Mouse (Mus musculus): ENCODE measurements at regions not wholly inside any gene's neighbourhood (a gene's known extent, or its start where the extent isn't known, plus 50 kb on each side); places are given as distances from the start of the nearest gene placed in this dataset.
"Not testable (repeated sequence)": the region's sequence is repeated elsewhere in the genome, so short reads cannot be mapped to it uniquely, and the experiment has no call there.

DNA sequence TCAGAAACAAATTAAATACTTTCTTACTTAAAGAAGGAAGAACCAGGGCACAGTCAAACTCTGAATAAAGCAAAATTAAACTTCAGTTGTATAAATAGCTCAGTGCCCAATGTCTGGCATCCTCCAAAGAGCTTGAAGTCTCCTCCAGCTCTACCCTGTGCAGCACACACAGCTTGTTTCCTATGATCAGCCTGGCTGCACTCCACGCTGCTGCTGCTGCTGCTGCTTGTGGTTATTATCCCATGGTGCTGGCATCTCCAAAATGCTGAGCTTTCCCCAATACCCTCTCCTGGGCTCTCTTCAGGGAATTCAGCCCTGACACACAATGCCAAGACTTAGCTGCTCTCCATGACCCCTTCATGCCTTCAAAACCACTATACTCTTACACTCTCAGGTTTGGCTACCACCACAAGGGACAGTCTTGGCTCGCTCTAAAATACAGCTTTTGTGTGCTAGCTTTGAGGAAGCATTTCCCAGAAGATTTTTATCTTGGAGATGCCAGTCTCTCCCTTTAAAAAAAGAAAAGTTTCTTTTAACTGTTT, 121.0 kb downstream of the Rab10 start:
- WGBS: 79% methylated on average over 2 of the region's 2 CpGs
- not testable (repeated sequence) for H3K36me3 ChIP-seq (ENCODE audit: control insufficient read depth, insufficient read depth, low read length); DNase-seq (ENCODE audit: extremely low read depth, low read depth, low spot score)

DNA sequence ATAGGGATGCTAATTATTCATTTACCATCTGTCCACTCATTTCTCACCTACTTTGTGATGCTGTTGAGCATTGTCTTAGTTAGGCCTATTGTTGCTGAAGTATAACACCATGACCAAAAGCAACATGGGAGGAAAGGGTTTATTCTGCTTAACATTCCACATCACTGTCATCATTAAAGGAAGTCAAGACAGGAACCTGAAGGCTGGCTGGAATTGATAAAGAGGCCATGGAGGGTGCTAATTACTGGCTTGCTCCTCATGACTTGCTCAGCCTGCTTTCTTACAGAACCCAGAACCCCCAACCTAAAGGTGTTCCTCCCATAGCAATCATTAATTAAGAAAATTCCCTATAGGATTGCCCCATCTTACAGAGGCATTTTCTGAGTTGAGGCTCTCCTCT, 121.6 kb downstream of the Rab10 start:
- Histone ChIP-seq H3K79me2 (ENCODE audit: control insufficient read depth, insufficient read depth, low read length) (no peaks in the 10 kb centered on the region), H3K4me1 (ENCODE audit: control insufficient read depth, insufficient read depth, low read length) (no peaks in the 10 kb centered on the region), H3K4me3 (ENCODE audit: insufficient read depth, low read depth, low read length) (no peak overlapping the region), H3K27ac (replicated peaks; ENCODE audit: insufficient read depth, low read depth, low read length) (no peak overlapping the region), H3K9ac (ENCODE audit: low read depth, low read length) (no peak overlapping the region), H3K36me3 (ENCODE audit: control insufficient read depth, insufficient read depth, low read length) (no peaks in the 10 kb centered on the region), H3K27me3 (ENCODE audit: control insufficient read depth, insufficient read depth, low read length) (no peaks in the 10 kb centered on the region)
- DNase-seq (ENCODE audit: extremely low read depth, low read depth, low spot score): no peak
- TF ChIP-seq CTCF (IDR thresholded peaks at IDR 0.05; ENCODE audit: low read depth, low read length): no peak

More for the DNA sequence above, 121.0 kb downstream of the Rab10 start:
- H3K79me2 ChIP-seq (ENCODE audit: control insufficient read depth, insufficient read depth, low read length); H3K27ac ChIP-seq (replicated peaks; ENCODE audit: insufficient read depth, low read depth, low read length); H3K4me1 ChIP-seq (ENCODE audit: control insufficient read depth, insufficient read depth, low read length); H3K27me3 ChIP-seq (ENCODE audit: control insufficient read depth, insufficient read depth, low read length); H3K4me3 ChIP-seq (ENCODE audit: insufficient read depth, low read depth, low read length); H3K9ac ChIP-seq (ENCODE audit: low read depth, low read length): not testable (repeated sequence)

DNA sequence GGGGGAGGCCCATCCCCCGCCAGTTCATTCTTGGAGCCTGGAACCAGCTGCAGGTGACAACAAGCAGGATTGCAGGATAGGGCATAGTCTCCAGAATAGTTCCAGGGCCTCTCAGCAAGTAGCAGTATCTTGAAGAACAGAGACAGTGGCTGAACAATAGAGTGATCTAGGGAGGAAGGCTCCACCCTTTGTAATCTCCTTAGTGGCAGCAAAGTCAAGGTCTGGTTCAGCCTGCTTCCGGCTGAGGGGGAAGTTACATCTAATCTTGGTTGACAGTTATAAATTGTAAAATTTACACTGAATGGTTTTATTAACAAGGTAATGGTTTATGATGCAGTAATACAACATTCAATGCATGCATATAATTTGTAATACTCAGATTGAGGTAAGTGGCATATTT, 136.4 kb downstream of the Rab10 start:
- no peaks in the 10 kb centered on the region for H3K36me3 ChIP-seq (ENCODE audit: control insufficient read depth, insufficient read depth, low read length)
- H3K27ac ChIP-seq (replicated peaks; ENCODE audit: insufficient read depth, low read depth, low read length): no peak overlapping the region
- no peak overlapping the region for H3K4me3 ChIP-seq (ENCODE audit: insufficient read depth, low read depth, low read length)
- no peak overlapping the region for H3K9ac ChIP-seq (ENCODE audit: low read depth, low read length)
- TF ChIP-seq CTCF (IDR thresholded peaks at IDR 0.05; ENCODE audit: low read depth, low read length): no peak
- TF ChIP-seq POLR2A (IDR thresholded peaks at IDR 0.05; ENCODE audit: extremely low read depth, insufficient read depth, low read length): no peak
- no peak for DNase-seq (ENCODE audit: extremely low read depth, low read depth, low spot score)
- 76% methylated on average over 2 of the region's 2 CpGs for WGBS
- H3K79me2 ChIP-seq (ENCODE audit: control insufficient read depth, insufficient read depth, low read length): no peaks in the 10 kb centered on the region
- H3K27me3 ChIP-seq (ENCODE audit: control insufficient read depth, insufficient read depth, low read length): no peaks in the 10 kb centered on the region
- no peaks in the 10 kb centered on the region for H3K4me1 ChIP-seq (ENCODE audit: control insufficient read depth, insufficient read depth, low read length)

DNA sequence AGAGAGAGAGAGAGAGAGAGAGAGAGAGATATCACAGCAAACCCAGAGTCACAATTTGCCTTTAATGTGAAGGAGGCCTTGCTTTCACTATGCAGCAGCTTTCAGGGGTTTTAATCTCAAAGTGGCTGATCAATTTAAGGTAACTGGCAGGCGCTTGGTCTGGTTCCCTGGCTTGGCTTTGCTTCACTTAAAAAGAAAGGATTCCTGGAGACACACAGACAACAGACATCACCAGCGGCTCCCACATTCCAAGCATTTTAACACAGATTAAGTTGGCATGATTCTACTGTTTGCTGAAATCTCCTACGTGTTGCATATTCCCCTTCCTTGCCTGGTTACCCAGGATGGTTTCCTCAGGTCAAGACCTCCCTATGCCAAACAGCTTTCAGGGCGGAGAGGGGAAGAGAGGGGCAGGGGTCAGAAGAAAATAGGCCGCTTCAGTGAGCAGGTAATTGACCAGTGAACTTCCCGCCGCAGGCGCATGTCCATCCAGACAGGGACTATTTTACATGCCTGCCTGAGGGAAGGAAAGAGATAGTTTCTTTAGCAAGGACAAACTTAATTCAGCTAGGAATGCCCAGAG, 140.0 kb downstream of the Rab10 start:
- H3K4me1 ChIP-seq (ENCODE audit: control insufficient read depth, insufficient read depth, low read length); DNase-seq (ENCODE audit: extremely low read depth, low read depth, low spot score); H3K4me3 ChIP-seq (ENCODE audit: insufficient read depth, low read depth, low read length); H3K27me3 ChIP-seq (ENCODE audit: control insufficient read depth, insufficient read depth, low read length); H3K27ac ChIP-seq (replicated peaks; ENCODE audit: insufficient read depth, low read depth, low read length); H3K9ac ChIP-seq (ENCODE audit: low read depth, low read length); H3K79me2 ChIP-seq (ENCODE audit: control insufficient read depth, insufficient read depth, low read length); H3K36me3 ChIP-seq (ENCODE audit: control insufficient read depth, insufficient read depth, low read length): not testable (repeated sequence)
- 61% methylated on average over 8 of the region's 8 CpGs for WGBS

DNA sequence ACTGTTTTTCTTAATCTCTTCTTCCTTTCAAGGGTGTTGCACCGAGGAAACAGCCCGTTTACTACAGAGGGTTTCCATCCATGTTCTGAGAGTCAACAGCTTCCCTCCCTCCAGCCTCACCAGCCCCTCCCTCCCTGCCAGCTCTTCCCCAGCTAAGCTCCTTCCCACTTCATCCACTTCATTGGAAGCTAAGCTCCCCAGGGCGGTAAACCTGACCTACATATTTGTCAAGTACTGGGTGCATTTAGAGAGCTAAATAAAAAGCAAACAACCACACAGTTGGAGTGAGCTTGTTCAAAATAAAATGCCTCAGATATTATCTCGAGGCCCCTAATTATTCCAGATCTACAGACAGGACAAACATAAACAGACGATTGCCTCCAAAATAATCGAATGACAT, 148.1 kb downstream of the Rab10 start:
- H3K27ac ChIP-seq (replicated peaks; ENCODE audit: insufficient read depth, low read depth, low read length); H3K4me1 ChIP-seq (ENCODE audit: control insufficient read depth, insufficient read depth, low read length); DNase-seq (ENCODE audit: extremely low read depth, low read depth, low spot score); H3K9ac ChIP-seq (ENCODE audit: low read depth, low read length); H3K4me3 ChIP-seq (ENCODE audit: insufficient read depth, low read depth, low read length); H3K27me3 ChIP-seq (ENCODE audit: control insufficient read depth, insufficient read depth, low read length); H3K79me2 ChIP-seq (ENCODE audit: control insufficient read depth, insufficient read depth, low read length); H3K36me3 ChIP-seq (ENCODE audit: control insufficient read depth, insufficient read depth, low read length): not testable (repeated sequence)
- 55% methylated on average over 6 of the region's 6 CpGs for WGBS

DNA sequence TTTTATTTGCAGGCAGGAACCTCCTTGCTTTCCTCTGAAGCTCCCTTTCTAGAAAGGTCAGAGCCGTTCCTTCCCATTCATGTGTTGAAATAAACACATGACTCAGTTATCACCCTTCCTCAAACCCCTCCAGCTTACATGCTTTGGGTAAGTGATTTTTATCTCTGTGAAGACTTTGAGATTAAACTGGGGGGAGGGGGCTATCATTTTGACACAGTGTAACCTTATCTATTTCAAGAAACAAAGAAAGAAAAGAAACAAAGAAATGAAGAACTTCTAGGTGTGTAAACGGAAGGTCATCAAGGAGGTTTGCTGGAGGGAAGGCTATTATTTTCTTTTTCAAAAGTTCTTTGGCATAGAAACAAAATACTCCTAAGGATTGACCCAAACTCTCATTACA, 151.0 kb downstream of the Rab10 start:
- not testable (repeated sequence) for H3K4me3 ChIP-seq (ENCODE audit: insufficient read depth, low read depth, low read length); H3K4me1 ChIP-seq (ENCODE audit: control insufficient read depth, insufficient read depth, low read length); DNase-seq (ENCODE audit: extremely low read depth, low read depth, low spot score); H3K27ac ChIP-seq (replicated peaks; ENCODE audit: insufficient read depth, low read depth, low read length); H3K79me2 ChIP-seq (ENCODE audit: control insufficient read depth, insufficient read depth, low read length); H3K9ac ChIP-seq (ENCODE audit: low read depth, low read length); H3K27me3 ChIP-seq (ENCODE audit: control insufficient read depth, insufficient read depth, low read length); H3K36me3 ChIP-seq (ENCODE audit: control insufficient read depth, insufficient read depth, low read length)
- WGBS: 54% methylated on average over 2 of the region's 2 CpGs

DNA sequence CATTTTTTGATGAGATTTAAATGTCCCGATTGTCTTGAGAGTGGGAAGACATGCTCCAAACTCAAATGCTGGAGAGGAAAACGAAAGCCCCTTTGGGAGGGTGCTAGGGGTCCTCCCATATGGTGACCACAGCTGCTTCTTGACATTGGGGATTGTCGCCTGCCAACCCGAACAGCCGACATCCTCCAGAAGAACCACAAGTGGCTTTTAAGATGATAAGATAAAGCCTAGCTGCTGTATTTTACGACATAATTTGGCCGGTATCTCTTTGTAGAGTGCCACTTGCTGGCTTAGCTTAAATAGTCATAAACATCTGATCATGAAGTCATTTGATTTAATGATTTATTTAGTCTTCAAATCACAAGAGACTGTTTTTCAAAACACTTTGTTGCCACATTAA, 156.1 kb downstream of the Rab10 start:
- H3K36me3 ChIP-seq (ENCODE audit: control insufficient read depth, insufficient read depth, low read length); H3K4me3 ChIP-seq (ENCODE audit: insufficient read depth, low read depth, low read length); H3K27ac ChIP-seq (replicated peaks; ENCODE audit: insufficient read depth, low read depth, low read length); H3K79me2 ChIP-seq (ENCODE audit: control insufficient read depth, insufficient read depth, low read length); H3K9ac ChIP-seq (ENCODE audit: low read depth, low read length); H3K27me3 ChIP-seq (ENCODE audit: control insufficient read depth, insufficient read depth, low read length); H3K4me1 ChIP-seq (ENCODE audit: control insufficient read depth, insufficient read depth, low read length); DNase-seq (ENCODE audit: extremely low read depth, low read depth, low spot score): not testable (repeated sequence)
- WGBS: 59% methylated on average over 7 of the region's 7 CpGs

DNA sequence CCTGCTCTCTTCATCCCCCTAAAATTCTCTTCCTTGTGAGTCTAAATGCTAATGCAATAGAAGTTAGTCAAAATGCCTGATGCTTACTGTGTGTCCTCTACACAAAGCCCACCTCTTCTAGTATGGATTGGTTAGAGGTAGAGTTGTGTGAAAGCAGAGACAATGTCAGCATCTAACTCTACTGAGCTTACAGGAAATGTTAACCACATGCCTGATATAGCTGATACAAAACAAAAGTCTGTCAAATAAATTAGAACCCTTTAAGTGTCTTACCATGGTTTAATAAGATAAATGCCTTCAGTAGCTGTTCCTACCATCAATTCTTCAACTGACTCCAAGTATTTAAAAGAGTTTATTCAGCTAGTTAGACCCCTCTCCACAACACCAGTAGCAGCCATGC, 177.2 kb downstream of the Rab10 start:
- H3K4me3 ChIP-seq (ENCODE audit: insufficient read depth, low read depth, low read length); H3K4me1 ChIP-seq (ENCODE audit: control insufficient read depth, insufficient read depth, low read length); H3K9ac ChIP-seq (ENCODE audit: low read depth, low read length); H3K27ac ChIP-seq (replicated peaks; ENCODE audit: insufficient read depth, low read depth, low read length); DNase-seq (ENCODE audit: extremely low read depth, low read depth, low spot score); H3K27me3 ChIP-seq (ENCODE audit: control insufficient read depth, insufficient read depth, low read length); H3K36me3 ChIP-seq (ENCODE audit: control insufficient read depth, insufficient read depth, low read length); H3K79me2 ChIP-seq (ENCODE audit: control insufficient read depth, insufficient read depth, low read length): not testable (repeated sequence)

DNA sequence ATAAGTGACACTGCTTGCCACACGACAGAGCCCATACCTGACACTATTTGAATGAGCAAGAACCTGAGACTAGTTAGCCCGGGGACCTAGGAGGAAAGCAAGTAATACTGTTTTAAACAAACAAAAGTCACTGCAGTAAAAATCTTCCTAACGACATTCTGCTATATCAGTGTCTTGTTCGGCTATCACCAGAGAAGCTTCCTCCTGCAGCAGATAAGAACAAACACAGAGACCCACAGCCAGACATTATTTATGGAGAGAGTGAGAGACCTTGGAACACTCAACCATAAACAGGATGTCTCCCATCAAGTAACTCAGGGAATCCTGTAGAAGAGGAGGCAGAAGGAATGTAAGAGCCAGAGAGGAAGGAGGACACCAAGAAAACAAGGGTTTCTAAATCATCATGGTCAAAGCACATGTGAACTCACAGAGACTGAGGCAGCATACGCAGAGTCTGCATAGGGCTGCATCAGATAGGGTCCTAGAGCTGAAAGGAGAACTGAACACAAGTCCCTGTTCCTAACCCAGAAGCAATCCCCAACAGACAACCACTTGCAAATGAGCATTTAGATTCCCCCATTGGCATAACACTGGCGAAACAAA, 178.5 kb downstream of the Rab10 start:
- not testable (repeated sequence) for H3K27me3 ChIP-seq (ENCODE audit: control insufficient read depth, insufficient read depth, low read length); H3K36me3 ChIP-seq (ENCODE audit: control insufficient read depth, insufficient read depth, low read length); H3K4me1 ChIP-seq (ENCODE audit: control insufficient read depth, insufficient read depth, low read length); H3K4me3 ChIP-seq (ENCODE audit: insufficient read depth, low read depth, low read length); H3K27ac ChIP-seq (replicated peaks; ENCODE audit: insufficient read depth, low read depth, low read length); DNase-seq (ENCODE audit: extremely low read depth, low read depth, low spot score); H3K9ac ChIP-seq (ENCODE audit: low read depth, low read length); H3K79me2 ChIP-seq (ENCODE audit: control insufficient read depth, insufficient read depth, low read length)
- WGBS: 67% methylated on average over 6 of the region's 6 CpGs

Data from liver, adult 2 months (tissue).